Mouse (Mus musculus) cerebellum, adult 9-11 months (tissue): ENCODE measurements around the gene Nrl.

Experiments used
- DNase-seq: peaks from one replicate; pipeline ENCODE4 v3.0.0; 2022

Gene Nrl

GRCm38 (mm10) chr14:55527940-55528339, 3.2 kb upstream of the Nrl start:
- no peak for DNase-seq

GRCm38 (mm10) chr14:55526674-55527073, 1.9 kb upstream of the Nrl start:
- DNase-seq, result no peak

- DNase-seq, result no peak
Observed at GRCm38 (mm10) chr14:55524062-55524461, 719 bp downstream of the Nrl start.

- DNase-seq, result peak; percentile 76
Observed at GRCm38 (mm10) chr14:55520451-55521361, 4.1 kb downstream of the Nrl start.

GRCm38 (mm10) chr14:55519604-55520003, 5.2 kb downstream of the Nrl start:
- no peak for DNase-seq

- DNase-seq, result no peak
Observed at GRCm38 (mm10) chr14:55518897-55519296, 5.9 kb downstream of the Nrl start.

GRCm38 (mm10) chr14:55515846-55516245, 8.9 kb downstream of the Nrl start:
- no peak for DNase-seq

GRCm38 (mm10) chr14:55513927-55514326, 10.9 kb downstream of the Nrl start:
- no peak for DNase-seq

- DNase-seq, result no peak
Observed at GRCm38 (mm10) chr14:55511037-55511436, 13.7 kb downstream of the Nrl start.

- no peak for DNase-seq
Observed at GRCm38 (mm10) chr14:55510125-55510731, 14.6 kb downstream of the Nrl start, which contains the start of gene Cpne6. Cpne6 (plus strand) TSS chr14:55510445.

GRCm38 (mm10) chr14:55509540-55509939, 15.2 kb downstream of the Nrl start:
- no peak for DNase-seq

GRCm38 (mm10) chr14:55507801-55508200, 17.0 kb downstream of the Nrl start:
- DNase-seq, result no peak

- DNase-seq, result no peak
Observed at GRCm38 (mm10) chr14:55505612-55506011, 19.2 kb downstream of the Nrl start.

GRCm38 (mm10) chr14:55497449-55497821, 27.3 kb downstream of the Nrl start:
- peak; percentile 82 for DNase-seq

GRCm38 (mm10) chr14:55496761-55497448, 27.9 kb downstream of the Nrl start:
- peak; percentile 52 for DNase-seq

GRCm38 (mm10) chr14:55495509-55496240, 29.1 kb downstream of the Nrl start:
- DNase-seq, result peak; percentile 70

- peak; percentile 48 for DNase-seq
Observed at GRCm38 (mm10) chr14:55492103-55492502, 32.7 kb downstream of the Nrl start.

GRCm38 (mm10) chr14:55491291-55491833, 33.4 kb downstream of the Nrl start:
- DNase-seq, result peak; percentile 83

- DNase-seq, result peak; percentile 91
Observed at GRCm38 (mm10) chr14:55490361-55491201, 34.2 kb downstream of the Nrl start, which contains the start of gene Carmil3. Carmil3 (plus strand) TSS chr14:55490651.

GRCm38 (mm10) chr14:55486836-55487235, 37.9 kb downstream of the Nrl start:
- DNase-seq, result no peak

GRCm38 (mm10) chr14:55484430-55485085, 40.2 kb downstream of the Nrl start:
- DNase-seq, result no peak
